Mouse (Mus musculus): ENCODE data around the gene Etv2. TPM values are rescaled to one million over a fixed set of nuclear protein-coding genes. Genes with fewer than 3 reads are reported as not detected.

The Etv2 gene
- polyA plus RNA-seq (2015; fragmentation: Nextera tagmentation; extraction: Ambion mirVana) = not detected in 2 replicates

GRCm38 (mm10) chr7:30635752-30636151, at the start of gene Etv2:
Gene Etv2 (minus strand): TSS chr7:30635852.

GRCm38 (mm10) chr7:30671480-30671879, 35.8 kb upstream of the Etv2 start, which contains the start of gene Pmis2:
Gene Pmis2 (minus strand): TSS chr7:30671605.

GRCm38 (mm10) chr7:30664529-30665200, 29.0 kb upstream of the Etv2 start, which contains the start of gene Haus5:
Gene Haus5 (minus strand): TSS chr7:30664994.

GRCm38 (mm10) chr7:30649591-30650540, 14.2 kb upstream of the Etv2 start, which contains the start of gene Rbm42:
Gene Rbm42 (minus strand): TSS chr7:30650317.

GRCm38 (mm10) chr7:30625530-30626384, 9.9 kb downstream of the Etv2 start, which contains the start of gene Cox6b1:
Gene Cox6b1 (minus strand): TSS chr7:30626151.

GRCm38 (mm10) chr7:30612654-30613402, 22.8 kb downstream of the Etv2 start, which contains the start of gene Upk1a:
Gene Upk1a (minus strand): TSS chr7:30612847.

GRCm38 (mm10) chr7:30598786-30599185, 36.9 kb downstream of the Etv2 start, which contains the start of gene Zbtb32:
Gene Zbtb32 (minus strand): TSS chr7:30598909.

GRCm38 (mm10) chr7:30588676-30589434, 46.8 kb downstream of the Etv2 start, which contains the start of gene Kmt2b:
Gene Kmt2b (minus strand): TSS chr7:30588726.

Other genes with a start within 250 kb of the Etv2 start
- gene Tyrobp, start 222.1 kb downstream of the Etv2 start, polyA plus RNA-seq (2015; fragmentation: Nextera tagmentation; extraction: Ambion mirVana) = 396 and 576 TPM in 2 replicates
- 32.8 and 46.4 TPM in 2 replicates for gene Hcst, start 216.0 kb downstream of the Etv2 start, polyA plus RNA-seq (2015; fragmentation: Nextera tagmentation; extraction: Ambion mirVana)
- gene Nfkbid, start 214.1 kb downstream of the Etv2 start, polyA plus RNA-seq (2015; fragmentation: Nextera tagmentation; extraction: Ambion mirVana) = 4.5 and 5.9 TPM in 2 replicates
- 2.0 and 2.3 TPM in 2 replicates for gene Aplp1, start 190.3 kb downstream of the Etv2 start, polyA plus RNA-seq (2015; fragmentation: Nextera tagmentation; extraction: Ambion mirVana)
- 0.04 and 0.23 TPM in 2 replicates for gene Kirrel2, start 178.2 kb downstream of the Etv2 start, polyA plus RNA-seq (2015; fragmentation: Nextera tagmentation; extraction: Ambion mirVana)
- 0.21 and 0.32 TPM in 2 replicates for gene Nphs1, start 177.5 kb downstream of the Etv2 start, polyA plus RNA-seq (2015; fragmentation: Nextera tagmentation; extraction: Ambion mirVana)
- 0.10 TPM in 1 of 2 replicates, not detected in the other for gene Prodh2, start 142.2 kb downstream of the Etv2 start, polyA plus RNA-seq (2015; fragmentation: Nextera tagmentation; extraction: Ambion mirVana)
- gene Arhgap33, start 100.8 kb downstream of the Etv2 start, polyA plus RNA-seq (2015; fragmentation: Nextera tagmentation; extraction: Ambion mirVana) = 3.5 TPM in 2 replicates
- 14.6 and 14.7 TPM in 2 replicates for gene Hspb6, start 83.7 kb downstream of the Etv2 start, polyA plus RNA-seq (2015; fragmentation: Nextera tagmentation; extraction: Ambion mirVana)
- 2.5 and 3.4 TPM in 2 replicates for gene Proser3, start 83.6 kb downstream of the Etv2 start, polyA plus RNA-seq (2015; fragmentation: Nextera tagmentation; extraction: Ambion mirVana)
- gene Lin37, start 76.0 kb downstream of the Etv2 start, polyA plus RNA-seq (2015; fragmentation: Nextera tagmentation; extraction: Ambion mirVana) = 38.8 and 42.2 TPM in 2 replicates
- 61.2 and 70.3 TPM in 2 replicates for gene U2af1l4, start 72.6 kb downstream of the Etv2 start, polyA plus RNA-seq (2015; fragmentation: Nextera tagmentation; extraction: Ambion mirVana)
- 4.4 and 4.9 TPM in 2 replicates for gene Gm49396, start 72.5 kb downstream of the Etv2 start, polyA plus RNA-seq (2015; fragmentation: Nextera tagmentation; extraction: Ambion mirVana)
- gene Psenen, start 72.2 kb downstream of the Etv2 start, polyA plus RNA-seq (2015; fragmentation: Nextera tagmentation; extraction: Ambion mirVana) = 105 and 115 TPM in 2 replicates
- gene Igflr1, start 70.4 kb downstream of the Etv2 start, polyA plus RNA-seq (2015; fragmentation: Nextera tagmentation; extraction: Ambion mirVana) = 2.4 and 2.9 TPM in 2 replicates
- 6.0 and 8.5 TPM in 2 replicates for gene Kmt2b, start 47.1 kb downstream of the Etv2 start, polyA plus RNA-seq (2015; fragmentation: Nextera tagmentation; extraction: Ambion mirVana)
- gene Zbtb32, start 36.9 kb downstream of the Etv2 start, polyA plus RNA-seq (2015; fragmentation: Nextera tagmentation; extraction: Ambion mirVana) = 0.21 and 0.22 TPM in 2 replicates
- 0.15 and 0.19 TPM in 2 replicates for gene Upk1a, start 23.0 kb downstream of the Etv2 start, polyA plus RNA-seq (2015; fragmentation: Nextera tagmentation; extraction: Ambion mirVana)
- 695 and 741 TPM in 2 replicates for gene Cox6b1, start 9.7 kb downstream of the Etv2 start, polyA plus RNA-seq (2015; fragmentation: Nextera tagmentation; extraction: Ambion mirVana)
- 69.8 and 70.7 TPM in 2 replicates for gene Rbm42, start 14.5 kb upstream of the Etv2 start, polyA plus RNA-seq (2015; fragmentation: Nextera tagmentation; extraction: Ambion mirVana)
- 41.0 and 45.0 TPM in 2 replicates for gene Haus5, start 29.1 kb upstream of the Etv2 start, polyA plus RNA-seq (2015; fragmentation: Nextera tagmentation; extraction: Ambion mirVana)
- not detected in 2 replicates for gene Pmis2, start 35.8 kb upstream of the Etv2 start, polyA plus RNA-seq (2015; fragmentation: Nextera tagmentation; extraction: Ambion mirVana)
- 0.49 and 1.6 TPM in 2 replicates for gene 2200002J24Rik, start 63.1 kb upstream of the Etv2 start, polyA plus RNA-seq (2015; fragmentation: Nextera tagmentation; extraction: Ambion mirVana)
- gene Atp4a, start 76.4 kb upstream of the Etv2 start, polyA plus RNA-seq (2015; fragmentation: Nextera tagmentation; extraction: Ambion mirVana) = 1.3 and 1.6 TPM in 2 replicates
- gene Tmem147, start 93.7 kb upstream of the Etv2 start, polyA plus RNA-seq (2015; fragmentation: Nextera tagmentation; extraction: Ambion mirVana) = 128 and 142 TPM in 2 replicates
- 0.25 and 0.27 TPM in 2 replicates for gene Gapdhs, start 107.8 kb upstream of the Etv2 start, polyA plus RNA-seq (2015; fragmentation: Nextera tagmentation; extraction: Ambion mirVana)
- 2.2 and 4.9 TPM in 2 replicates for gene Sbsn, start 115.6 kb upstream of the Etv2 start, polyA plus RNA-seq (2015; fragmentation: Nextera tagmentation; extraction: Ambion mirVana)
- gene Dmkn, start 127.9 kb upstream of the Etv2 start, polyA plus RNA-seq (2015; fragmentation: Nextera tagmentation; extraction: Ambion mirVana) = 25.5 and 26.9 TPM in 2 replicates
- 1.9 and 2.6 TPM in 2 replicates for gene Krtdap, start 152.0 kb upstream of the Etv2 start, polyA plus RNA-seq (2015; fragmentation: Nextera tagmentation; extraction: Ambion mirVana)
- gene Ffar2, start 187.9 kb upstream of the Etv2 start, polyA plus RNA-seq (2015; fragmentation: Nextera tagmentation; extraction: Ambion mirVana) = 1.7 and 2.7 TPM in 2 replicates
- not detected in 2 replicates for gene Ffar3, start 220.3 kb upstream of the Etv2 start, polyA plus RNA-seq (2015; fragmentation: Nextera tagmentation; extraction: Ambion mirVana)
- gene Ffar1, start 225.7 kb upstream of the Etv2 start, polyA plus RNA-seq (2015; fragmentation: Nextera tagmentation; extraction: Ambion mirVana) = 0.18 and 0.27 TPM in 2 replicates
- gene Cd22, start 244.5 kb upstream of the Etv2 start, polyA plus RNA-seq (2015; fragmentation: Nextera tagmentation; extraction: Ambion mirVana) = 3.1 and 3.2 TPM in 2 replicates

Data from spleen, postnatal 0 days (tissue).